Mouse (Mus musculus) lung, adult 2 months (tissue): Measurements from ENCODE around the gene B3galt1. TPM values are rescaled to one million over a fixed set of nuclear protein-coding genes. Genes with fewer than 3 reads are reported as not detected.

Experiments used
- DNase-seq: peaks from one replicate; pipeline ENCODE4 v3.0.0; 2022
- H3K4me1 ChIP-seq: fragments of 200-500 bp; 2 replicates; pipeline ENCODE4 v1.6.1; 2011; ENCODE audit warnings: low read length; ENCODE audit not compliant: control insufficient read depth, insufficient read depth
- H3K4me3 ChIP-seq: fragments of 200-500 bp; replicated peaks from 2 replicates; pipeline ENCODE3; 2011; ENCODE audit warnings: low read depth, mild to moderate bottlenecking, control low read depth, low read length; ENCODE audit errors: extremely low read depth
- CTCF ChIP-seq: fragments of 200-500 bp; IDR thresholded peaks from 2 replicates; pipeline ENCODE4 v1.5.1; 2011; ENCODE audit warnings: mild to moderate bottlenecking, low read length, control low read depth; ENCODE audit not compliant: insufficient read depth
- POLR2A ChIP-seq: fragments of 200-500 bp; IDR thresholded peaks from 2 replicates; pipeline ENCODE4 v1.6.1; 2011; ENCODE audit warnings: low read depth, mild to moderate bottlenecking, control low read depth, low read length, borderline replicate concordance; ENCODE audit errors: extremely low read depth
- WGBS: fragments of 180-500 bp; shearing (Covaris S2); methylation state at CpG from one replicate; pipeline ENCODE4 v1.1.7; 2018; 5-methylcytosine and 5-hydroxymethylcytosine counted together
- polyA plus RNA-seq: library from polyadenylated mRNA; depleted of rRNA; stranded (reverse); fragments of >200 nt; gene quantifications from 2 replicates; pipeline ENCODE4 v1.2.3, GENCODE M21; 2012

The B3galt1 gene
- polyA plus RNA-seq, 1 experiment: 0.36 TPM

GRCm38 (mm10) chr2:67822360-67822759 is 256.7 kb downstream of the B3galt1 start:
- TF ChIP-seq CTCF (no peak), POLR2A (no peak)
- DNase-seq: no peak
- H3K4me1 ChIP-seq: no peaks in the 10 kb centered on the region
- WGBS: 78% methylated on average over 5 of the region's 5 CpGs
- no peak overlapping the region for H3K4me3 ChIP-seq

DNA sequence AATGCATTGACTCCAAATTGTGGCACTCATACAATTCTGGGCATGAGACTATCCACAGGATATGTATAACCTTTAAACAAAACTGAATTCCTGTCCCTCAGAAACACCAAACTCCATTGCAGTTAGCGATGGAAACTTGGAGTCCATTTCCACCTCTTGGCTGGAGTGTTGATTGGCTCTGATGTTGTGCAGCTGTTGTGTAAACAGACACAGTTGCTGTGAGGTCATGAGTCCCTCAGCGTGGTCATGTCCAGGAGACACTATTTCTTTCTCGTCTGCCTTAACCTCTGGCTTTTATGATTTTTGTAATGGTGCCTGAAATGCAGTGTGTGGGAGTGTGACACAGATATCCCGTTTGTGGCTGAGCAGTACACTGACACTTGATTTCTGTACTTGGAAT is 262.0 kb downstream of the B3galt1 start:
- 62% methylated on average over 4 of the region's 4 CpGs for WGBS
- TF ChIP-seq POLR2A (no peak), CTCF (no peak)
- Histone ChIP-seq H3K4me3 (no peak overlapping the region), H3K4me1 (no peaks in the 10 kb centered on the region)
- peak; percentile 4 for DNase-seq

DNA sequence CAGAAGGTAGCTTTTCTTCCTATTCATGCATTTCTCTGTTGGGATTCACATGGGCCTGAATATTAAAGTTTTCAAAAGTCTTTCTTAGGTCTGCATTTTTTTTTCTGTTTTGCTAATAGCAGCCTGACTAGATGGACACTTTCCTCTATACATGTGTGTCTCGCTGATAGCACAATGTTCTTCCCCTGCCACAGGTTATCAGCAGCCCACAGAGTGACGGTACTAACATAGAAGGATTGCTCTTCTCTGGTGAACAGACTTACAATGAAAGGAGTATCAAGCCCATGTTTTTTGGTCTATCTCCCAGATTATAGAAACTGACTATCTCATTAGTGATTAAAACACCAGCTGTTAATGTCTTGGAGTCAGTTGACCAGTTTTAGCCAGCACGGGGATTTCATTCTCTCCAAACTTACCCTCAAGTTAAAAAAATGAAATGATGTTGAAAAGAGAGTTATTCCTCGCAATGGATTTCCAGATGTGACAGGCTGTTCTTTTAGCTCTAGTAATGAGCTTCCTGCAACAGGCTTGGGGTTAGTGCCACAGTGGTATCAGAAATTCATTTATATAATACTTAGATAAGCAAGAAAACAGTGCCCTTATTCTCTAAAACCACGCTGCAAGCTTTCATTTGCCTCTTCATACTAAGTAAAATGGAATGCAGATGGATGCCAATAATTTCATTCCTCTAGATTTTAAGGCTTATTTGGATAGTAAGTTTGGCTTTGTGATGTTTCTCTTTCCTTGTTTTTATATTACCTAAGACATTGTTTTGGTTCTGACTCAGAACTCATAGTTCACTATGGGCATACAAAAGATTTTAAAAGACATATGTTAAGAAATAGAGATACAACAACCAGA is 263.6 kb downstream of the B3galt1 start:
- DNase-seq: no peak
- no peak for TF ChIP-seq CTCF
- no peak for TF ChIP-seq POLR2A
- H3K4me1 ChIP-seq: no peaks in the 10 kb centered on the region
- 58% methylated on average over 5 of the region's 5 CpGs for WGBS
- H3K4me3 ChIP-seq: no peak overlapping the region

DNA sequence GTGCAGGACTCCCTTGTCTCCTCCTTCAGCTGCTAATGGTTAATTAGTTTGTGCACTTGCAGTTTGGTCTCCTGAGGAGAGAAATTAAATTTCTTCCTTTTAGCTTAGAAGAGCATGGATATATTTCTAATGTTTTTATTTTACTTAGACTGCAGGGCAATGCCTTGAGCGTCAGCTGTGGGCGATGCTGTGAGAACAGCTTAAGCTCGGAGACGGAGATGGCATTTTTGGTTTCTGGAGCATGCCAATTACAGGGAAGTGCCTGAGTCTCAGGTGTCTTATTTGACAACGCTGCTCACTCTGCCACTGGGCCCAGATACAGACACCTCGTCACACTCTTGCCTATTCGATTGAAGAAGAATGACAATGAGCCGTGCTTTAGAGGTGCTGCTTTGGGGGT is 282.1 kb downstream of the B3galt1 start:
- Histone ChIP-seq H3K4me1 (no peaks in the 10 kb centered on the region), H3K4me3 (no peak overlapping the region)
- WGBS: 86% methylated on average over 8 of the region's 8 CpGs
- TF ChIP-seq CTCF (no peak), POLR2A (no peak)
- no peak for DNase-seq

- TF ChIP-seq CTCF: no peak
- no peak for TF ChIP-seq POLR2A
- DNase-seq: no peak
- no peak overlapping the region for H3K4me3 ChIP-seq
- H3K4me1 ChIP-seq: no peaks in the 10 kb centered on the region
- WGBS: 79% methylated on average over 3 of the region's 3 CpGs
These were observed 285.1 kb downstream of the B3galt1 start for GRCm38 (mm10) chr2:67850725-67851124.

DNA sequence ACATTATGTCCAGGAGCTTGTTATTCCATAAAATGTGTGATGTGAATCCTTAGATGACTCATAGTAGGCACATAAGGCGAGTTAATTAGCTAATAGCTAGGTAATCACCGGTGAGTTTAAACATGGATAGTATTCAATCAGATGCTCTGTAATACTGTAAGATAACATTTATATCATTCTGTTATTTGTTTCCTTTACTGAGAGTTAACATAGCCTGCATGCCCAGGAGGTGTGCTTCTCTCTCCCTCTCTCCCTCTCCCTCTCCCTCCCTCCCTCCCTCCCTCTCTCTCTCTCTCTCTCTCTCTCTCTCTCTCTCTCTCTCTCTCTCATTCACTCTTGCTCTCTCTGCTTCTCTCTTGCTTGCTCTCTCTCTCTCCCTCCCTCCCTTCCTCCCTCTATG is 292.7 kb downstream of the B3galt1 start:
- 88% methylated on average over 2 of the region's 2 CpGs for WGBS
- TF ChIP-seq CTCF (no peak), POLR2A (no peak)

GRCm38 (mm10) chr2:67859004-67859403 is 293.3 kb downstream of the B3galt1 start:
- no peak for DNase-seq

More for the DNA sequence above, 292.7 kb downstream of the B3galt1 start:
- DNase-seq: no peak
- no peak overlapping the region for H3K4me3 ChIP-seq
- H3K4me1 ChIP-seq: no peaks in the 10 kb centered on the region

GRCm38 (mm10) chr2:67873368-67873767 is 307.7 kb downstream of the B3galt1 start:
- H3K4me1 ChIP-seq: no peaks in the 10 kb centered on the region
- no peak for DNase-seq
- WGBS: 67% methylated on average over 3 of the region's 3 CpGs
- no peak for TF ChIP-seq CTCF
- TF ChIP-seq POLR2A: no peak
- H3K4me3 ChIP-seq: no peak overlapping the region

More at GRCm38 (mm10) chr2:67859004-67859403, 293.3 kb downstream of the B3galt1 start:
- TF ChIP-seq CTCF (no peak), POLR2A (no peak)
- H3K4me3 ChIP-seq: no peak overlapping the region
- no peaks in the 10 kb centered on the region for H3K4me1 ChIP-seq
- WGBS: 89% methylated on average over 2 of the region's 2 CpGs

DNA sequence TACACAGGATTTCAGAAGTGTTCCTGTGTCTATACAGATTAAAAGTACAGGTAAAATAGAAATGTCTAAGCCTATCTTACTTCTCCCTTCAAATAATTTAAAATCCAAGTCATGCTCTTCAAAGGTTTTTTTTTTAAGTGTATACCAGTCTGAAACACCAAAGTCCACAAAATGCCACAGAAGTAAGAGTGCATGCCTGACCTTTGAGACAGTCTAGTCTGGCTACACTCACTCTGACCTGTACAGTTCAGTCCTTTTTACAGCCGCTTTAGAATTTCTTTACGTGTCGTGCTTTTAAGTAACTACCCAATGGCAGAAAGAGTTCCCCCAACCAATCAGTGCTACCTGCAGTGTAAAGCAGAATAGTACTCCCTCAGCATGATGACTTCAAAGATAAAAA is 314.2 kb downstream of the B3galt1 start:
- no peak overlapping the region for H3K4me3 ChIP-seq
- 77% methylated on average over 3 of the region's 3 CpGs for WGBS
- DNase-seq: no peak
- TF ChIP-seq POLR2A (no peak), CTCF (no peak)
- no peaks in the 10 kb centered on the region for H3K4me1 ChIP-seq

DNA sequence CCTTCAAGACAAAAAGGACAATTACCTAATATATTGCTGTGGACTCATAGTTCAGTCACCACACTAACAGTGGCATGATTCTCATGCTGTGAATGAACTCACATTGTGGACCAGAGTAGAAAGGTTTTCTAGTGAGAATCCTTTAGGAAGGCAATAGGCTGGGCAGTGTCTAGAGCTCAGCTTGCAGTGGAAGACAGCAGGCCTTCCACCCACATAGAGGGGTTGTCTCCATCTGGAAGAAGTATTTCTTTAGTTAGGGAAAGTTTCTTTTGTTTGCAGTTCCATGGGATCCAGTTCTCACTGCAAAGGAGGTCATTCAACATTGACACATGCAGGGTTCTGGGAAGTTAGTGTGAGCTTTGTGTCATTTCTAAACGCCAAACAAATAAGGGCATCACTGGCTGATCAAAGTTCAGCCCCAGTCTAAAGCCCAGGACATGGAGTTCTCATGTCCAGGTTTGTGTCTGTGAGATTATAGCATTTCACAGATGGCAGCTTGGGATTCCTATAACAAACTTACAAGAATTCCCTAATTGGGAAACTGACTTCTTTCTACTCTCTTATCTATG is 316.1 kb downstream of the B3galt1 start:
- no peak for TF ChIP-seq POLR2A
- TF ChIP-seq CTCF: no peak
- no peak for DNase-seq
- WGBS: 60% methylated on average over 1 of the region's 1 CpGs

More for the DNA sequence above, 316.1 kb downstream of the B3galt1 start:
- Histone ChIP-seq H3K4me1 (no peaks in the 10 kb centered on the region), H3K4me3 (no peak overlapping the region)
